Mouse (Mus musculus) mesoderm, embryonic 11.5 days (tissue): Measurements from ENCODE around the gene Robo3.

ENCODE experiments used
- DNase-seq: peaks from one replicate; pipeline ENCODE4 v3.0.0-alpha.2; 2012; ENCODE audit warnings: low read depth, low spot score

Gene Robo3

GRCm38 (mm10) chr9:37430582-37430981 is 2.5 kb downstream of the Robo3 start:
- peak; percentile 92 for DNase-seq

GRCm38 (mm10) chr9:37429326-37429725 is 3.7 kb downstream of the Robo3 start:
- DNase-seq = no peak

- DNase-seq = no peak
These were observed 11.8 kb downstream of the Robo3 start for GRCm38 (mm10) chr9:37421239-37421638.

- peak; percentile 91 for DNase-seq
These were observed 12.4 kb downstream of the Robo3 start for GRCm38 (mm10) chr9:37420676-37421075.

- no peak for DNase-seq
These were observed 14.3 kb downstream of the Robo3 start for GRCm38 (mm10) chr9:37418791-37419190.

GRCm38 (mm10) chr9:37414666-37415065 is 18.4 kb downstream of the Robo3 start:
- DNase-seq = no peak

- no peak for DNase-seq
These were observed 20.1 kb downstream of the Robo3 start for GRCm38 (mm10) chr9:37412989-37413388.

- DNase-seq = no peak
These were observed 23.2 kb downstream of the Robo3 start for GRCm38 (mm10) chr9:37409698-37410445.

GRCm38 (mm10) chr9:37407850-37408502 is 25.1 kb downstream of the Robo3 start:
- no peak for DNase-seq

- DNase-seq = no peak
These were observed 26.7 kb downstream of the Robo3 start for GRCm38 (mm10) chr9:37406372-37406771.

GRCm38 (mm10) chr9:37403011-37403410 is 30.0 kb downstream of the Robo3 start:
- DNase-seq = no peak

- DNase-seq = no peak
These were observed 30.5 kb downstream of the Robo3 start for GRCm38 (mm10) chr9:37402501-37402900.

- no peak for DNase-seq
These were observed 31.2 kb downstream of the Robo3 start, which contains the start of gene Robo4 for GRCm38 (mm10) chr9:37401802-37402201. Robo4 (plus strand) TSS chr9:37401897.

- no peak for DNase-seq
These were observed 32.5 kb downstream of the Robo3 start for GRCm38 (mm10) chr9:37400585-37400984.

- DNase-seq = no peak
These were observed 39.4 kb downstream of the Robo3 start for GRCm38 (mm10) chr9:37393482-37394131.

GRCm38 (mm10) chr9:37392071-37392470 is 41.0 kb downstream of the Robo3 start:
- DNase-seq = no peak

- DNase-seq = no peak
These were observed 42.2 kb downstream of the Robo3 start for GRCm38 (mm10) chr9:37390891-37391290.

- peak; percentile 38 for DNase-seq
These were observed 48.5 kb downstream of the Robo3 start for GRCm38 (mm10) chr9:37384284-37385182.

- no peak for DNase-seq
These were observed 49.9 kb downstream of the Robo3 start for GRCm38 (mm10) chr9:37383161-37383560.

- DNase-seq = no peak
These were observed 57.3 kb downstream of the Robo3 start for GRCm38 (mm10) chr9:37375718-37376117.

- DNase-seq = no peak
These were observed 61.7 kb downstream of the Robo3 start for GRCm38 (mm10) chr9:37371232-37371801.
